Mouse (Mus musculus): ENCODE data around the gene Bag5.

- TF ChIP-seq CTCF (IDR thresholded peaks at IDR 0.05; ENCODE audit: control insufficient read depth, insufficient read depth, insufficient replicate concordance, low read depth, low read length): no peak
- TF ChIP-seq POLR2A (IDR thresholded peaks at IDR 0.05; ENCODE audit: control insufficient read depth, low read depth, low read length): no peak
These were observed 25.5 kb downstream of the Bag5 start for GRCm38 (mm10) chr12:111687350-111688068.

Data from testis, adult 2 months (tissue).